Mouse (Mus musculus): ENCODE data around the gene Olfr789. TPM values are rescaled to one million over a fixed set of nuclear protein-coding genes. Genes with fewer than 3 reads are reported as not detected.

Olfr789 gene
- polyA plus RNA-seq, 1 experiment = not detected

DNA sequence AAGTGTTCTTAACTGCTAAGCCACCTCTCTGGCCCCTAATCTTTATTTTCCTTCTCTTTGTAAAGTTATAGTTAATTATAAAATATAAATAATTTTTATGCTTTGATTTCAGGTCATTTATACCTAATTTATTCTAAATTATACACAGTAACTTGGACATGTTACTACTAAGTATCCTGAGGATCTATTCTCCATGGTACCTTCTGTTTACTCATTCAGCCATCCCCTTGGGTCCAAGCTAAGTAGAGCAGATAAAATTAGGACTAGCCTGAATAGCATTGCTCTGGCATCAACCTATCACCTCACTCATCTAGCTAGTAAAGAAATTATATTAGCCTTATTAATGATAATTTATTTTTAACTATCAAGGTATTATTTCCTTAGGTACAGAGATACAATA lies 13.6 kb downstream of the Olfr789 start, which contains the start of gene Olfr790:
Olfr790 (plus strand) TSS at position 301 of the 400 bp plus-strand sequence.
- Histone ChIP-seq H3K27me3 (ENCODE audit: control insufficient read depth, insufficient read depth, insufficient read length) (no peaks in the 10 kb centered on the region), H3ac (ENCODE audit: control insufficient read depth, insufficient read length, low read depth) (no peak within 1 kb of the TSS), H3K36me3 (ENCODE audit: control insufficient read depth, insufficient read depth) (no peaks in the 10 kb centered on the region), H3K4me3 (ENCODE audit: insufficient read depth, poor library complexity, severe bottlenecking) (no peak within 1 kb of the TSS), H3K79me3 (ENCODE audit: low read depth) (no peaks in the 10 kb centered on the region), H3K79me2 (ENCODE audit: control insufficient read depth, insufficient read depth) (no peaks in the 10 kb centered on the region)
- no peak for TF ChIP-seq MYOG (IDR thresholded peaks at IDR 0.05; ENCODE audit: control insufficient read depth, extremely low read depth, insufficient read length)
- TF ChIP-seq CEBPB (IDR thresholded peaks at IDR 0.05; ENCODE audit: low read depth) = no peak
- TF ChIP-seq MYOD1 (IDR thresholded peaks at IDR 0.05; ENCODE audit: control insufficient read depth, insufficient read length, low read depth) = no peak
- no peak for TF ChIP-seq FOSL1 (IDR thresholded peaks at IDR 0.05; ENCODE audit: insufficient read depth, low read length, poor library complexity, severe bottlenecking)
- no peak for TF ChIP-seq CTCF (IDR thresholded peaks at IDR 0.05; ENCODE audit: control insufficient read depth, insufficient read depth, insufficient read length)
- no peak for TF ChIP-seq USF1 (IDR thresholded peaks at IDR 0.05; ENCODE audit: low read depth)
- no peak for TF ChIP-seq MAX (IDR thresholded peaks at IDR 0.05)

DNA sequence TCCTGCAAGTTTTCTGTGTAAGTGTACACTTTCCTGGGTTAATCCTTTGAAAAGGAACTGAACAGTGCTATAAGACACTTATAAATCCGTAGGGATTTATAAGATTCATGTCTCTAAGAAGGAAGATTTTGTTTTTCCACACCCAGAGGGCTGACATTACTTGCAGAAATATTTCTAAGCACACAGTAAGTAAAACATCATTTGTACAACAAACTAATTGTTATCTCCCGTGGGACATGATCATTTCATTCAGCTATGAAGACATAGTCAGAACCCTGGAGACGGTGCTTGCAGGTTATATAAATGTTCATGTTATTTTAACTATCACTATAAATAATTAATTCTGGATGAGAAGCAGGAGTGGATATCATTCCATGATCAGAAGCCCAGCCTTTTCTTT lies 36.9 kb downstream of the Olfr789 start, which contains the start of gene Olfr791:
Olfr791 (plus strand) TSS at position 301 of the 400 bp plus-strand sequence.
- no peaks in the 10 kb centered on the region for H3K79me2 ChIP-seq (ENCODE audit: control insufficient read depth, insufficient read depth)
- no peaks in the 10 kb centered on the region for H3K27me3 ChIP-seq (ENCODE audit: control insufficient read depth, insufficient read depth, insufficient read length)
- H3K36me3 ChIP-seq (ENCODE audit: control insufficient read depth, insufficient read depth) = no peaks in the 10 kb centered on the region
- no peak within 1 kb of the TSS for H3ac ChIP-seq (ENCODE audit: control insufficient read depth, insufficient read length, low read depth)
- no peaks in the 10 kb centered on the region for H3K79me3 ChIP-seq (ENCODE audit: low read depth)
- no peak within 1 kb of the TSS for H3K4me3 ChIP-seq (ENCODE audit: insufficient read depth, poor library complexity, severe bottlenecking)
- TF ChIP-seq FOSL1 (IDR thresholded peaks at IDR 0.05; ENCODE audit: insufficient read depth, low read length, poor library complexity, severe bottlenecking) = no peak
- no peak for TF ChIP-seq MAX (IDR thresholded peaks at IDR 0.05)
- TF ChIP-seq CTCF (IDR thresholded peaks at IDR 0.05; ENCODE audit: control insufficient read depth, insufficient read depth, insufficient read length) = no peak
- no peak for TF ChIP-seq CEBPB (IDR thresholded peaks at IDR 0.05; ENCODE audit: low read depth)
- TF ChIP-seq MYOG (IDR thresholded peaks at IDR 0.05; ENCODE audit: control insufficient read depth, extremely low read depth, insufficient read length) = no peak
- TF ChIP-seq MYOD1 (IDR thresholded peaks at IDR 0.05; ENCODE audit: control insufficient read depth, insufficient read length, low read depth) = no peak
- TF ChIP-seq USF1 (IDR thresholded peaks at IDR 0.05; ENCODE audit: low read depth) = no peak

DNA sequence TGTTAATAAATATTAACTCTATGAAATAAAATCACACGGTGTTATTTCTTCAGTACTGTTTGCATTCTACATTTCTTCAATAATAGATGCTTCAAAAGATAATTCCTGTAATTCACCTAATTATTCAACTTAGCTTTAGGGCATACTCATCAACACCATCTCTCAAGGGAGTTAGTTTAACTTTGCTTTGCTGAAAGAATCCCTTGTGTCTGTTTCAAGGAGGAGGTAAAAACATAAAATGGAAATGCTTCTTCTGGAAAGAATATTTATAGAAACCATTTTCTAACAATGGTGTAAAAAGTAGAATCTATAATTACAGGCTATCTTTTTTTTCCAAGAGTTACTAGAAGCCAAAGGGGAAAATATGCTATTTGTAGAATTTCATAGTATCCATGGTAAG lies 54.3 kb downstream of the Olfr789 start, which contains the start of gene Olfr792:
Olfr792 (plus strand) TSS at position 301 of the 400 bp plus-strand sequence.
- Histone ChIP-seq H3K4me3 (ENCODE audit: insufficient read depth, poor library complexity, severe bottlenecking) (no peak within 1 kb of the TSS), H3K79me3 (ENCODE audit: low read depth) (no peaks in the 10 kb centered on the region), H3ac (ENCODE audit: control insufficient read depth, insufficient read length, low read depth) (no peak within 1 kb of the TSS), H3K27me3 (ENCODE audit: control insufficient read depth, insufficient read depth, insufficient read length) (no peaks in the 10 kb centered on the region), H3K36me3 (ENCODE audit: control insufficient read depth, insufficient read depth) (no peaks in the 10 kb centered on the region), H3K79me2 (ENCODE audit: control insufficient read depth, insufficient read depth) (no peaks in the 10 kb centered on the region)
- no peak for TF ChIP-seq MYOG (IDR thresholded peaks at IDR 0.05; ENCODE audit: control insufficient read depth, extremely low read depth, insufficient read length)
- no peak for TF ChIP-seq MYOD1 (IDR thresholded peaks at IDR 0.05; ENCODE audit: control insufficient read depth, insufficient read length, low read depth)
- TF ChIP-seq CEBPB (IDR thresholded peaks at IDR 0.05; ENCODE audit: low read depth) = no peak
- TF ChIP-seq USF1 (IDR thresholded peaks at IDR 0.05; ENCODE audit: low read depth) = no peak
- no peak for TF ChIP-seq MAX (IDR thresholded peaks at IDR 0.05)
- no peak for TF ChIP-seq CTCF (IDR thresholded peaks at IDR 0.05; ENCODE audit: control insufficient read depth, insufficient read depth, insufficient read length)
- no peak for TF ChIP-seq FOSL1 (IDR thresholded peaks at IDR 0.05; ENCODE audit: insufficient read depth, low read length, poor library complexity, severe bottlenecking)

Other genes with a start within 250 kb of the Olfr789 start
- gene Olfr774, start 248.5 kb upstream of the Olfr789 start, polyA plus RNA-seq (2012; fragmentation: generic; extraction: Trizol) = not detected
- not detected for gene Olfr775, start 236.3 kb upstream of the Olfr789 start, polyA plus RNA-seq (2012; fragmentation: generic; extraction: Trizol)
- not detected for gene Olfr776, start 225.6 kb upstream of the Olfr789 start, polyA plus RNA-seq (2012; fragmentation: generic; extraction: Trizol)
- gene Olfr777, start 213.3 kb upstream of the Olfr789 start, polyA plus RNA-seq (2012; fragmentation: generic; extraction: Trizol) = not detected
- gene Olfr780, start 166.6 kb upstream of the Olfr789 start, polyA plus RNA-seq (2012; fragmentation: generic; extraction: Trizol) = not detected
- gene Olfr781, start 155.9 kb upstream of the Olfr789 start, polyA plus RNA-seq (2012; fragmentation: generic; extraction: Trizol) = not detected
- not detected for gene Olfr782, start 135.9 kb upstream of the Olfr789 start, polyA plus RNA-seq (2012; fragmentation: generic; extraction: Trizol)
- 0.02 TPM for gene Olfr784, start 100.7 kb upstream of the Olfr789 start, polyA plus RNA-seq (2012; fragmentation: generic; extraction: Trizol)
- not detected for gene Olfr785, start 79.3 kb upstream of the Olfr789 start, polyA plus RNA-seq (2012; fragmentation: generic; extraction: Trizol)
- not detected for gene Olfr786, start 57.4 kb upstream of the Olfr789 start, polyA plus RNA-seq (2012; fragmentation: generic; extraction: Trizol)
- gene Olfr787, start 22.9 kb upstream of the Olfr789 start, polyA plus RNA-seq (2012; fragmentation: generic; extraction: Trizol) = not detected
- gene Olfr788, start 13.8 kb upstream of the Olfr789 start, polyA plus RNA-seq (2012; fragmentation: generic; extraction: Trizol) = not detected
- not detected for gene Olfr790, start 13.7 kb downstream of the Olfr789 start, polyA plus RNA-seq (2012; fragmentation: generic; extraction: Trizol)
- gene Olfr791, start 37.0 kb downstream of the Olfr789 start, polyA plus RNA-seq (2012; fragmentation: generic; extraction: Trizol) = not detected
- gene Olfr792, start 54.4 kb downstream of the Olfr789 start, polyA plus RNA-seq (2012; fragmentation: generic; extraction: Trizol) = not detected
- gene Olfr794, start 82.9 kb downstream of the Olfr789 start, polyA plus RNA-seq (2012; fragmentation: generic; extraction: Trizol) = not detected
- not detected for gene Olfr796, start 127.8 kb downstream of the Olfr789 start, polyA plus RNA-seq (2012; fragmentation: generic; extraction: Trizol)
- gene Olfr798, start 143.2 kb downstream of the Olfr789 start, polyA plus RNA-seq (2012; fragmentation: generic; extraction: Trizol) = not detected
- gene Olfr799, start 152.7 kb downstream of the Olfr789 start, polyA plus RNA-seq (2012; fragmentation: generic; extraction: Trizol) = not detected
- gene Olfr800, start 172.9 kb downstream of the Olfr789 start, polyA plus RNA-seq (2012; fragmentation: generic; extraction: Trizol) = not detected
- gene Olfr801, start 189.1 kb downstream of the Olfr789 start, polyA plus RNA-seq (2012; fragmentation: generic; extraction: Trizol) = not detected
- gene Olfr802, start 203.4 kb downstream of the Olfr789 start, polyA plus RNA-seq (2012; fragmentation: generic; extraction: Trizol) = not detected
- not detected for gene Olfr803, start 209.5 kb downstream of the Olfr789 start, polyA plus RNA-seq (2012; fragmentation: generic; extraction: Trizol)
- gene Olfr804, start 218.5 kb downstream of the Olfr789 start, polyA plus RNA-seq (2012; fragmentation: generic; extraction: Trizol) = not detected
- gene Olfr805, start 244.6 kb downstream of the Olfr789 start, polyA plus RNA-seq (2012; fragmentation: generic; extraction: Trizol) = not detected

All from C2C12 (cell line).